Mouse (Mus musculus) brain, embryonic 18.5 days (tissue): ENCODE measurements around the gene Slc43a3.
"Not testable (repeated sequence)": the region's sequence is repeated elsewhere in the genome, so short reads cannot be mapped to it uniquely, and the experiment has no call there.

Source experiments
- DNase-seq: peaks from one replicate; pipeline ENCODE4 v3.0.0-alpha.2; 2012; ENCODE audit warnings: low read depth, low spot score

The Slc43a3 gene

GRCm38 (mm10) chr2:84936474-84937429, at the start of gene Slc43a3:
Gene Slc43a3 (plus strand): TSS chr2:84936579.
- DNase-seq, result no peak

GRCm38 (mm10) chr2:84886821-84887281, 49.5 kb upstream of the Slc43a3 start:
- no peak for DNase-seq

GRCm38 (mm10) chr2:84887411-84888271, 48.7 kb upstream of the Slc43a3 start:
- no peak for DNase-seq

- peak; percentile 75 for DNase-seq
Observed at GRCm38 (mm10) chr2:84888657-84889315, 47.6 kb upstream of the Slc43a3 start.

GRCm38 (mm10) chr2:84889316-84890044, 46.9 kb upstream of the Slc43a3 start:
- no peak for DNase-seq

- DNase-seq, result no peak
Observed at GRCm38 (mm10) chr2:84890045-84890340, 46.4 kb upstream of the Slc43a3 start.

- no peak for DNase-seq
Observed at GRCm38 (mm10) chr2:84893359-84893758, 43.0 kb upstream of the Slc43a3 start.

GRCm38 (mm10) chr2:84895495-84896198, 40.7 kb upstream of the Slc43a3 start:
- DNase-seq, result no peak

- not testable (repeated sequence) for DNase-seq
Observed at GRCm38 (mm10) chr2:84896686-84897085, 39.7 kb upstream of the Slc43a3 start.

GRCm38 (mm10) chr2:84912722-84913121, 23.7 kb upstream of the Slc43a3 start:
- DNase-seq, result no peak

GRCm38 (mm10) chr2:84913881-84914280, 22.5 kb upstream of the Slc43a3 start:
- no peak for DNase-seq

- no peak for DNase-seq
Observed at GRCm38 (mm10) chr2:84915330-84915729, 21.0 kb upstream of the Slc43a3 start.

- no peak for DNase-seq
Observed at GRCm38 (mm10) chr2:84916548-84917320, 19.6 kb upstream of the Slc43a3 start.

GRCm38 (mm10) chr2:84918188-84918587, 18.2 kb upstream of the Slc43a3 start:
- DNase-seq, result no peak

- DNase-seq, result no peak
Observed at GRCm38 (mm10) chr2:84919601-84920108, 16.7 kb upstream of the Slc43a3 start.

GRCm38 (mm10) chr2:84930186-84930585, 6.2 kb upstream of the Slc43a3 start:
- no peak for DNase-seq

- no peak for DNase-seq
Observed at GRCm38 (mm10) chr2:84933992-84934648, 2.3 kb upstream of the Slc43a3 start.

GRCm38 (mm10) chr2:84934649-84935007, 1.8 kb upstream of the Slc43a3 start:
- DNase-seq, result no peak

- no peak for DNase-seq
Observed at GRCm38 (mm10) chr2:84935065-84935464, 1.3 kb upstream of the Slc43a3 start.
